Mouse (Mus musculus) cerebellum, adult 2 months (tissue): Measurements from ENCODE around the gene Tmeff2.

Source experiments
- CTCF ChIP-seq: fragments of 200-500 bp; IDR thresholded peaks from 2 replicates; pipeline ENCODE4 v1.5.1; 2011; ENCODE audit warnings: low read depth, mild to moderate bottlenecking, control low read depth, low read length, moderate library complexity, borderline replicate concordance; ENCODE audit not compliant: insufficient read depth
- POLR2A ChIP-seq: fragments of 200-500 bp; IDR thresholded peaks from 2 replicates; pipeline ENCODE4 v1.6.1; 2011; ENCODE audit warnings: low read length, control low read depth, borderline replicate concordance; ENCODE audit not compliant: insufficient read depth

DNA sequence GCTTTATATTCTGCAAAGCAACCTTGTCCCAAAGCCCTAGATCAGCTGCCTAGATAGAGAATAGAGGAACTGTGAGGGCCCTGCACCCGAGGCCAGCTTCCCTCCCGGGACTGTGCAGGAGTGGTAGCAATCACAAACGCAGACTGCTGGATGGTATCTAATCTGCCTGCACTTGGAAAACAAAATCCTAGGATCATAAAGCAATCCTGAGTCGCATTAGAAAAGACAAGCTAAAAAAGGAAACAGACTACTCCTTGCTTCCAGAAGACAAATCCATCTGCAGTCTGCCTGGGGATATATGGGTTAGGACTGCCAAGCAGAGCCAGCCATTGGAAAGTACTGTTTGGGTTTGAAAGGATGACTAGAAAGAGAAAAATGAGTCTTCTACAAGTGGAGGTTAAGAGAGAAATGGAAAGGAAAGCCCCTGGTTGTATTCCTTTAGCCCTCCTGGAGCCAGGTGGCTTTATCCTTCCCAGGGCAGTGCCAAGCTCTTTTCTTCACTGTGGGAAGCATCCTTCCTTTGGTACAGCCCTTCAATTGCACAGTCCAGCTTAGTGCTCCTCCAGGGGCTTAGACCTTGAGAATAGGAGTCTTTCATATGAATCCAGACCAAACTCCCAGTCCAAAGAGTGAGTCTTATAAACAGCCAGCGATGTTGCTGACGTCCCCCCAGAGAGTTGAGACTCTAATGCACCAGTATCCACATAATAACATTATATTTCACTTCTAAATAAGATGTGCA, 291.6 kb downstream of the Tmeff2 start:
- TF ChIP-seq POLR2A (no peak), CTCF (no peak)
